Mouse (Mus musculus) kidney, postnatal 0 days (tissue): ENCODE measurements at regions not wholly inside any gene's neighbourhood (a gene's known extent, or its start where the extent isn't known, plus 50 kb on each side); places are given as distances from the start of the nearest gene placed in this dataset.

Source experiments
- ATAC-seq: fragments of 200-750 bp; cut with Nextera tagmentation; replicated peaks from 2 replicates; pipeline ENCODE4 v1.8.0; 2017; ENCODE audit warnings: low read depth, moderate number of reproducible peaks, moderate TSS enrichment, moderate library complexity; ENCODE audit not compliant: low FRiP score
- DNase-seq: peaks from one replicate; pipeline ENCODE4 v3.0.0-alpha.2; 2016; ENCODE audit warnings: low spot score
- H3K27ac ChIP-seq: fragments of 300-500 bp; sonication (generic); 2 replicates; pipeline ENCODE4 v1.5.1; 2014; ENCODE audit warnings: mild to moderate bottlenecking
- H3K27me3 ChIP-seq: fragments of 300-500 bp; sonication (generic); 2 replicates; pipeline ENCODE4 v1.6.1; 2014; ENCODE audit warnings: low read length, mixed read lengths; ENCODE audit not compliant: insufficient read depth
- H3K36me3 ChIP-seq: fragments of 300-500 bp; sonication (generic); 2 replicates; pipeline ENCODE4 v1.6.1; 2014; ENCODE audit warnings: low read length, mixed read lengths; ENCODE audit not compliant: insufficient read depth
- H3K4me1 ChIP-seq: fragments of 300-500 bp; sonication (generic); replicated peaks from 2 replicates; pipeline ENCODE4 v1.6.1; 2014; ENCODE audit warnings: antibody characterized with exemption, low read length, mixed read lengths; ENCODE audit not compliant: insufficient read depth
- H3K4me2 ChIP-seq: fragments of 300-500 bp; sonication (generic); 2 replicates; pipeline ENCODE4 v1.6.1; 2014; ENCODE audit warnings: mild to moderate bottlenecking, low read length, moderate library complexity, mixed read lengths
- H3K4me3 ChIP-seq: fragments of 300-500 bp; sonication (generic); replicated peaks from 2 replicates; pipeline ENCODE4 v1.5.1; 2014; ENCODE audit warnings: low read depth, low read length
- H3K9ac ChIP-seq: fragments of 300-500 bp; sonication (generic); 2 replicates; pipeline ENCODE4 v1.6.1; 2014; ENCODE audit warnings: low read depth, low read length
- H3K9me3 ChIP-seq: fragments of 300-500 bp; sonication (generic); replicated peaks from 2 replicates; pipeline ENCODE4 v1.6.1; 2016; ENCODE audit warnings: low read length, inconsistent platforms, mixed read lengths
- CTCF ChIP-seq: IDR thresholded peaks from 2 replicates; pipeline ENCODE4 v1.5.1; 2016; ENCODE audit warnings: antibody characterized with exemption, low read depth, mild to moderate bottlenecking, moderate library complexity
- WGBS: fragments of 180-500 bp; shearing (Covaris S2); extraction: QIAGEN DNeasy Blood & Tissue Kit; methylation state at CpG from one replicate; pipeline ENCODE4 v1.1.7; 2014; 5-methylcytosine and 5-hydroxymethylcytosine counted together

- Histone ChIP-seq H3K9ac (no peak overlapping the region), H3K27ac (no peak overlapping the region), H3K4me1 (0 out of 2 replicates have a peak, but pooled peaks cover 7% of the 10 kb centered on the region), H3K9me3 (no peaks in the 10 kb centered on the region), H3K27me3 (no peaks in the 10 kb centered on the region), H3K4me3 (no peak overlapping the region), H3K36me3 (no peaks in the 10 kb centered on the region), H3K4me2 (no peak overlapping the region)
- DNase-seq (peak; percentile 31), ATAC-seq (no peak)
- peak; percentile 75 for TF ChIP-seq CTCF
- 45% methylated on average over 7 of the region's 7 CpGs for WGBS
These were observed 169.9 kb upstream of the Kcnab2 start for GRCm38 (mm10) chr4:152647620-152648019.

GRCm38 (mm10) chr4:152647084-152647483, 169.4 kb upstream of the Kcnab2 start:
- WGBS = 73% methylated on average over 14 of the region's 14 CpGs
- H3K9ac ChIP-seq = no peak overlapping the region
- DNase-seq (no peak), ATAC-seq (no peak)
- no peaks in the 10 kb centered on the region for H3K36me3 ChIP-seq
- H3K4me1 ChIP-seq = 0 out of 2 replicates have a peak, but pooled peaks cover 7% of the 10 kb centered on the region
- no peak overlapping the region for H3K4me3 ChIP-seq
- H3K4me2 ChIP-seq = no peak overlapping the region
- H3K27ac ChIP-seq = no peak overlapping the region
- no peaks in the 10 kb centered on the region for H3K9me3 ChIP-seq
- no peak for TF ChIP-seq CTCF
- no peaks in the 10 kb centered on the region for H3K27me3 ChIP-seq

- Histone ChIP-seq H3K4me3 (no peak overlapping the region), H3K27ac (no peak overlapping the region), H3K27me3 (no peaks in the 10 kb centered on the region), H3K9me3 (no peaks in the 10 kb centered on the region), H3K36me3 (no peaks in the 10 kb centered on the region), H3K4me2 (no peak overlapping the region), H3K4me1 (no peaks in the 10 kb centered on the region; the same call in 1 of the 2 replicates), H3K9ac (no peak overlapping the region)
- 69% methylated on average over 6 of the region's 6 CpGs for WGBS
- DNase-seq (no peak), ATAC-seq (no peak)
- no peak for TF ChIP-seq CTCF
These were observed 159.4 kb upstream of the Kcnab2 start for GRCm38 (mm10) chr4:152637088-152637487.

GRCm38 (mm10) chr4:152633896-152634295, 156.2 kb upstream of the Kcnab2 start:
- WGBS = 31% methylated on average over 6 of the region's 6 CpGs
- DNase-seq (peak; percentile 66), ATAC-seq (no peak)
- no peak for TF ChIP-seq CTCF
- Histone ChIP-seq H3K27me3 (no peaks in the 10 kb centered on the region), H3K4me1 (no peaks in the 10 kb centered on the region; the same call in 1 of the 2 replicates), H3K4me2 (no peak overlapping the region), H3K9me3 (no peaks in the 10 kb centered on the region), H3K9ac (no peak overlapping the region), H3K36me3 (no peaks in the 10 kb centered on the region), H3K27ac (no peak overlapping the region), H3K4me3 (no peak overlapping the region)

- no peak for ATAC-seq
- no peaks in the 10 kb centered on the region for H3K36me3 ChIP-seq
- no peaks in the 10 kb centered on the region for H3K27me3 ChIP-seq
- TF ChIP-seq CTCF = no peak
- no peaks in the 10 kb centered on the region for H3K9me3 ChIP-seq
- no peak overlapping the region for H3K27ac ChIP-seq
- H3K4me2 ChIP-seq = no peak overlapping the region
- H3K4me1 ChIP-seq = peaks cover 3% of the 10 kb centered on the region; the same call in 1 of the 2 replicates
- no peak overlapping the region for H3K9ac ChIP-seq
- WGBS = 84% methylated on average over 4 of the region's 4 CpGs
- DNase-seq = no peak
- H3K4me3 ChIP-seq = no peak overlapping the region
These were observed 150.4 kb upstream of the Kcnab2 start for GRCm38 (mm10) chr4:152628111-152628510.

- H3K27me3 ChIP-seq = no peaks in the 10 kb centered on the region
- peak overlapping the region; percentile 37 for H3K4me2 ChIP-seq
- DNase-seq (peak; percentile 90), ATAC-seq (peak; percentile 74)
- 3% methylated on average over 22 of the region's 22 CpGs for WGBS
- no peaks in the 10 kb centered on the region for H3K36me3 ChIP-seq
- H3K9me3 ChIP-seq = no peaks in the 10 kb centered on the region
- no peak overlapping the region for H3K27ac ChIP-seq
- H3K9ac ChIP-seq = no peak overlapping the region
- peaks cover 3% of the 10 kb centered on the region; the same call in 1 of the 2 replicates for H3K4me1 ChIP-seq
- TF ChIP-seq CTCF = peak; percentile 96
- H3K4me3 ChIP-seq = no peak overlapping the region
These were observed 147.6 kb upstream of the Kcnab2 start for GRCm38 (mm10) chr4:152625032-152626003.
